Mouse (Mus musculus) C2C12 (cell line): ENCODE measurements around the gene Rft1.

Experiments
- CTCF ChIP-seq: IDR thresholded peaks from one replicate; pipeline ENCODE4 v1.5.1; 2011; ENCODE audit not compliant: control insufficient read depth, insufficient read depth, insufficient read length
- MYOD1 ChIP-seq: IDR thresholded peaks from one replicate; pipeline ENCODE4 v1.6.1; 2011; ENCODE audit warnings: low read depth; ENCODE audit not compliant: control insufficient read depth, insufficient read length
- MYOG ChIP-seq: IDR thresholded peaks from one replicate; pipeline ENCODE4 v1.6.1; 2011; ENCODE audit not compliant: control insufficient read depth, insufficient read length; ENCODE audit errors: extremely low read depth

DNA sequence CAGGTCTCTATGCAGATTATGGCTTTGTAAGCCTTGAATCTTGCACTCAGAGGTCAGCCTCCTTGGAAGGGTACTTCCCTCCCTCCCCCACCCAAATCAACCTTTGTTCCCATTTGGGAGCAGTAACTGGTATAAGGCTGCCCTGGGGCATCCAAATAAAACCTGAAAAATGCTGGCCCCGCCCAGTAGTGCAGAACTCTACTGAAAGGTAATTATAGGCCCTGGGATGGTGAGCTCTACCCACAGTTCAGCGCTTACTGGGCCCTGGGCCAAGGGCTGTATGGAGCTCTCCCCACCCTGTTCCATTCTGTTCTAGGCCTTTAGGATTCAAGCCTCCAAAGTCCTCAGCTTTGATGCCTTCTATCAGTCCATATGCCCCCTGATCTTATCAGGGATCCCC is 17.1 kb upstream of the Rft1 start:
- TF ChIP-seq MYOD1 (no peak), CTCF (no peak), MYOG (no peak)
